Mouse (Mus musculus) G1E (cell line): ENCODE data around the gene Atad1.

Source experiments
- CTCF ChIP-seq: IDR thresholded peaks from 2 replicates; pipeline ENCODE4 v1.5.1; 2012; ENCODE audit warnings: low read depth, low read length, inconsistent platforms, mixed read lengths
- GATA1 ChIP-seq: IDR thresholded peaks from 2 replicates; pipeline ENCODE4 v1.6.1; 2012; ENCODE audit warnings: borderline replicate concordance, low read length, inconsistent platforms, mixed read lengths
- POLR2AphosphoS5 ChIP-seq: IDR thresholded peaks from 2 replicates; pipeline ENCODE4 v1.6.1; 2012; ENCODE audit warnings: low read depth, low read length, inconsistent platforms; ENCODE audit not compliant: insufficient replicate concordance

GRCm38 (mm10) chr19:32715681-32716080 lies 23.9 kb downstream of the Atad1 start:
- TF ChIP-seq CTCF (no peak), POLR2AphosphoS5 (no peak), GATA1 (no peak)
